Mouse (Mus musculus) forebrain, embryonic 16.5 days (tissue): ENCODE data around the gene Gm20388. TPM values are rescaled to one million over a fixed set of nuclear protein-coding genes. Genes with fewer than 3 reads are reported as not detected.
"Not testable (repeated sequence)": the region's sequence is repeated elsewhere in the genome, so short reads cannot be mapped to it uniquely, and the experiment has no call there.

ENCODE experiments used
- ATAC-seq: fragments of 200-750 bp; cut with Nextera tagmentation; 2 replicates; pipeline ENCODE4 v1.8.0; 2017; ENCODE audit warnings: mild to moderate bottlenecking, moderate library complexity
- H3K27ac ChIP-seq: fragments of 300-500 bp; sonication (generic); 2 replicates; pipeline ENCODE4 v1.5.1; 2014; ENCODE audit warnings: low read length, control low read depth
- H3K27me3 ChIP-seq: fragments of 300-500 bp; sonication (generic); replicated peaks from 2 replicates; pipeline ENCODE4 v1.6.1; 2014; ENCODE audit warnings: low read length; ENCODE audit not compliant: control insufficient read depth, insufficient read depth
- H3K36me3 ChIP-seq: fragments of 300-500 bp; sonication (generic); 2 replicates; pipeline ENCODE4 v1.6.1; 2014; ENCODE audit not compliant: control insufficient read depth, insufficient read depth
- H3K4me1 ChIP-seq: fragments of 300-500 bp; sonication (generic); replicated peaks from 2 replicates; pipeline ENCODE4 v1.6.1; 2014; ENCODE audit warnings: low read length; ENCODE audit not compliant: control insufficient read depth, insufficient read depth
- H3K4me2 ChIP-seq: fragments of 300-500 bp; sonication (generic); 2 replicates; pipeline ENCODE4 v1.6.1; 2014; ENCODE audit warnings: mild to moderate bottlenecking, low read length, control low read depth
- H3K4me3 ChIP-seq: fragments of 300-500 bp; sonication (generic); replicated peaks from 2 replicates; pipeline ENCODE4 v1.5.1; 2014; ENCODE audit warnings: mild to moderate bottlenecking, low read length, control low read depth
- H3K9ac ChIP-seq: fragments of 300-500 bp; sonication (generic); replicated peaks from 2 replicates; pipeline ENCODE4 v1.6.1; 2014; ENCODE audit warnings: low read depth, low read length, control low read depth
- H3K9me3 ChIP-seq: fragments of 300-500 bp; sonication (generic); 2 replicates; pipeline ENCODE4 v1.6.1; 2016; ENCODE audit warnings: low read length; ENCODE audit not compliant: control insufficient read depth
- WGBS: fragments of 180-500 bp; shearing (Covaris S2); extraction: QIAGEN DNeasy Blood & Tissue Kit; methylation state at CpG from one replicate; pipeline ENCODE4 v1.1.7; 2014; 5-methylcytosine and 5-hydroxymethylcytosine counted together
- polyA plus RNA-seq: library from polyadenylated mRNA; unstranded; fragments of >200 nt; fragmentation: Nextera tagmentation; extraction: Ambion mirVana; gene quantifications from 2 replicates; pipeline ENCODE4 v1.2.1, GENCODE M21; 2015

Gm20388 gene
- polyA plus RNA-seq, 1 experiment from 2014 or later: 4.7 TPM

GRCm38 (mm10) chr8:121134512-121134911 is 1223.9 kb downstream of the Gm20388 start:
- H3K4me2 ChIP-seq: no peak overlapping the region
- H3K9me3 ChIP-seq: peaks cover 7% of the 10 kb centered on the region; the same call in 1 of the 2 replicates
- H3K4me3 ChIP-seq: no peak overlapping the region
- ATAC-seq: no peak
- 89% methylated on average over 11 of the region's 11 CpGs for WGBS
- peaks cover 25% of the 10 kb centered on the region for H3K27me3 ChIP-seq
- no peaks in the 10 kb centered on the region for H3K4me1 ChIP-seq
- H3K27ac ChIP-seq: no peak overlapping the region
- no peak overlapping the region for H3K9ac ChIP-seq
- H3K36me3 ChIP-seq: no peaks in the 10 kb centered on the region

GRCm38 (mm10) chr8:121136856-121137255 is 1226.2 kb downstream of the Gm20388 start:
- Histone ChIP-seq H3K4me3 (no peak overlapping the region), H3K36me3 (no peaks in the 10 kb centered on the region), H3K27ac (no peak overlapping the region), H3K4me1 (no peaks in the 10 kb centered on the region), H3K9ac (no peak overlapping the region), H3K9me3 (peaks cover 7% of the 10 kb centered on the region; the same call in 1 of the 2 replicates), H3K27me3 (peaks cover 5% of the 10 kb centered on the region), H3K4me2 (no peak overlapping the region)
- ATAC-seq: no peak
- 92% methylated on average over 6 of the region's 6 CpGs for WGBS

DNA sequence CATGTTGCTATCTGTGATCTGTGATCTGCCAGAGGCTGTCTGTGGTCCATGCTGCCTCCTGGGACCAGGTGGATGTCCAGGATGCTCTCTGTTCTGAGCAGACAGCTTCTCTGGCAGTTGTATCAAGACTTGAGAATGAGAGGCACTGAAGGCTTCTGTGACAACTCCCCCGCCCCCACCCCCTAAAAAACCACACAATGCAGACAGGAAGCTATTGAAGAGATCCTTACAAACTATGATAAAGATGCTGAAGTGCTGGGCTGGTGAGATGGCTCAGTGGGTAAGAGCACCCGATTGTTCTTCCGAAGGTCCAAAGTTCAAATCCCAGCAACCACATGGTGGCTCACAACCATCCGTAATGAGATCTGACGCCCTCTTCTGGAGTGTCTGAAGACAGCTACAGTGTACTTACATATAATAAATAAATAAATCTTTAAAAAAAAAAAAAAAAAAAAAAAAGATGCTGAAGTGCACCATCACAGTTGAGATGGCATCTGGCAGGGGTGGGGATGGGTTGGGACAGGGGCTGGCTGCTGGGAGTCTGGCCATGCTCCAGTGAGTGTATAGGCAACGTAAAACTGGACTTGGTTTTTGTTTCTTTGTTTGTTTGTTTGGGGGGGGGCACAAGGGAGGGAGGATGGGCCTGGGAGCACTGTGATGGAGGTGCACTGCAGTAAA is 1235.0 kb downstream of the Gm20388 start:
- not testable (repeated sequence) for H3K27ac ChIP-seq, H3K27me3 ChIP-seq, H3K4me1 ChIP-seq, H3K36me3 ChIP-seq, H3K9me3 ChIP-seq, H3K9ac ChIP-seq, H3K4me3 ChIP-seq, ATAC-seq, H3K4me2 ChIP-seq
- WGBS: 71% methylated on average over 4 of the region's 6 CpGs

- Histone ChIP-seq H3K27me3 (no peaks in the 10 kb centered on the region), H3K9me3 (no peaks in the 10 kb centered on the region), H3K36me3 (no peaks in the 10 kb centered on the region), H3K9ac (no peak overlapping the region), H3K27ac (no peak overlapping the region), H3K4me2 (no peak overlapping the region), H3K4me1 (no peaks in the 10 kb centered on the region), H3K4me3 (no peak overlapping the region)
- 48% methylated on average over 8 of the region's 8 CpGs for WGBS
- ATAC-seq: no peak
Observed at GRCm38 (mm10) chr8:121148573-121149083, 1238.0 kb downstream of the Gm20388 start.

- ATAC-seq: no peak
- Histone ChIP-seq H3K4me3 (no peak overlapping the region), H3K27me3 (no peaks in the 10 kb centered on the region), H3K36me3 (no peaks in the 10 kb centered on the region), H3K4me2 (no peak overlapping the region), H3K9ac (no peak overlapping the region), H3K9me3 (no peaks in the 10 kb centered on the region), H3K27ac (no peak overlapping the region), H3K4me1 (no peaks in the 10 kb centered on the region)
- WGBS: 69% methylated on average over 12 of the region's 12 CpGs
Observed at GRCm38 (mm10) chr8:121152394-121152793, 1241.8 kb downstream of the Gm20388 start.

GRCm38 (mm10) chr8:121156990-121157491 is 1246.4 kb downstream of the Gm20388 start:
- 92% methylated on average over 7 of the region's 7 CpGs for WGBS
- Histone ChIP-seq H3K9ac (no peak overlapping the region), H3K4me2 (no peak overlapping the region), H3K4me1 (no peaks in the 10 kb centered on the region), H3K4me3 (no peak overlapping the region), H3K27me3 (no peaks in the 10 kb centered on the region), H3K9me3 (no peaks in the 10 kb centered on the region), H3K27ac (no peak overlapping the region), H3K36me3 (no peaks in the 10 kb centered on the region)
- ATAC-seq: no peak

DNA sequence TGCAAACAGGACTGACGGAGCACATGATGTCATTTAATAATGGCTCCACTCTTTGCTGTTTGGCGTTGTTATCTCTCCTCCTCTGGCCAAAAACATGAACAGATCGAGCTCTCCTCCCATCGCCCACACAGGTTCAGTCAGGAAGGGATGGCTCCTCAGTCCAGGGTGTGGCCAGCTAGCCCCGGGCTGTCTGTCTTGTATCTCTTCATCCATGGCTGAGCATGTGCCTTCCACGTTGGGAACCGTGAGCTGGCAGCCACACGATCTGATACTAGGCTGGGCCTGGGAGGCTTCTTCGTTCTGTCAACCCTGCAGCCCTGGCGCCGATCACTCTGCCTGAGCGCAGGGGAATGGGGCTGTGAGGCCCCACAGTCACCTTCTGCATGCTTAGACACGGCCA is 1248.2 kb downstream of the Gm20388 start:
- no peaks in the 10 kb centered on the region for H3K27me3 ChIP-seq
- no peaks in the 10 kb centered on the region for H3K4me1 ChIP-seq
- no peak for ATAC-seq
- 84% methylated on average over 13 of the region's 13 CpGs for WGBS
- H3K9me3 ChIP-seq: no peaks in the 10 kb centered on the region
- H3K9ac ChIP-seq: no peak overlapping the region
- H3K4me2 ChIP-seq: no peak overlapping the region
- H3K36me3 ChIP-seq: no peaks in the 10 kb centered on the region
- no peak overlapping the region for H3K27ac ChIP-seq
- H3K4me3 ChIP-seq: no peak overlapping the region

DNA sequence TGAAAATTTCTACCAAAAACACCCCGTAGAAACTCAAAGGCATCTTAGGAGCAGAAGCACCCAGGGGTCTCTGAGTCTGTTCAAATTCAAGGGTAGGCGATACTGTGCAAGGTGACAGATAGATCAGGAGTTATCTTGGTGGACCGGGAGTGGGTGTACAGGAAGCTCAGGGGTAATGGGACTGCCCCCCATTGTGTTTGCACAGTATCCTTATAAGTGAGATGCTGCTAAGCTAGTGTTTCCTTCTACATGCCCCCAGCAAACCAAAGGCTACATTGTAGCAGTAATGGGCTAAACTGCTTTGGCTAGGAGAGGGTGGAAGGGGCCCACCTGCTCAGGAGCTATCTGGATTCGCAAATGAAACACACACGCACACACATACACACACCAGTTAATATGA is 1250.8 kb downstream of the Gm20388 start:
- WGBS: 91% methylated on average over 5 of the region's 5 CpGs
- no peaks in the 10 kb centered on the region for H3K27me3 ChIP-seq
- H3K36me3 ChIP-seq: no peaks in the 10 kb centered on the region
- H3K4me3 ChIP-seq: no peak overlapping the region
- H3K4me2 ChIP-seq: no peak overlapping the region
- no peak for ATAC-seq
- no peak overlapping the region for H3K27ac ChIP-seq
- no peak overlapping the region for H3K9ac ChIP-seq
- H3K4me1 ChIP-seq: 0 out of 2 replicates have a peak, but pooled peaks cover 3% of the 10 kb centered on the region
- H3K9me3 ChIP-seq: no peaks in the 10 kb centered on the region

DNA sequence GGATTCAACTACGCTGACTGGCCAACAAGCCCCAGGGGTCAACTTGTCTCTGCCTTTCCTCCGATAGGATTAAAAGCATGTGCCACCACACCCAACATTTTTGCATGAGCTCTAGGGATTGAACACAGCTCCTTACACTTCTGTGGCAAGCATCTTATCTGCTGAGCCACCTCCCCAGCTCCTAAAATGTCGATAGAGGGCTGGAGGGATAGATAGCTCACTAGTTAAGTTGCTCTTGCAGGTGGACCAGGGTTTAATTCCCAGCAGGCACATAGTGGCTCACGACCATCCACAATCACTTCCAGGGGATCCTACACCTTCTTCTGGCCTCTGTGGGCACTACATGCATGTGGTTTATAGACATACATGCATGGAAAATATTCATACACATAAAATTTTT is 1251.8 kb downstream of the Gm20388 start:
- Histone ChIP-seq H3K9me3 (no peaks in the 10 kb centered on the region), H3K4me2 (no peak overlapping the region), H3K27ac (no peak overlapping the region), H3K9ac (no peak overlapping the region), H3K4me1 (0 out of 2 replicates have a peak, but pooled peaks cover 3% of the 10 kb centered on the region), H3K4me3 (no peak overlapping the region), H3K27me3 (no peaks in the 10 kb centered on the region), H3K36me3 (no peaks in the 10 kb centered on the region)
- WGBS: 80% methylated on average over 4 of the region's 4 CpGs
- ATAC-seq: no peak
